Mouse (Mus musculus): Measurements from ENCODE around the gene Ccdc78. TPM values are rescaled to one million over a fixed set of nuclear protein-coding genes. Genes with fewer than 3 reads are reported as not detected.

Ccdc78 gene
- polyA plus RNA-seq, 2 experiments, result 0.10 TPM; not detected in 1

GRCm38 (mm10) chr17:25791320-25791842, 5.0 kb downstream of the Ccdc78 start:
- Histone ChIP-seq H3K27me3 (ENCODE audit: control insufficient read depth, insufficient read depth, low read length) (no peaks in the 10 kb centered on the region), H3K27ac (replicated peaks; ENCODE audit: low read depth, low read length) (0 out of 2 replicates have a peak overlapping the region, but pooled peaks have one; percentile 84), H3K9ac (ENCODE audit: low read depth, low read length, severe bottlenecking) (peak overlapping the region; percentile 60), H3K9me3 (ENCODE audit: control insufficient read depth, low read length) (no peaks in the 10 kb centered on the region), H3K4me1 (ENCODE audit: control insufficient read depth, insufficient read depth, low read length) (peaks cover 23% of the 10 kb centered on the region), H3K36me3 (ENCODE audit: control insufficient read depth, insufficient read depth, low read length) (peaks cover 17% of the 10 kb centered on the region), H3K4me2 (replicated peaks; ENCODE audit: low read depth, low read length, severe bottlenecking) (peak overlapping the region; percentile 97), H3K4me3 (replicated peaks; ENCODE audit: low read length) (peak overlapping the region; percentile 59)
- WGBS, result 21% methylated on average over 19 of the region's 19 CpGs
- ATAC-seq (ENCODE audit: low FRiP score, low read depth), result no peak; the same call in 1 of the 2 replicates
- no peak for TF ChIP-seq POLR2A (IDR thresholded peaks at IDR 0.05; ENCODE audit: borderline replicate concordance, extremely low read depth, insufficient read depth, insufficient read length)
- DNase-seq (ENCODE audit: low spot score), result no peak

GRCm38 (mm10) chr17:25791843-25792527, 5.6 kb downstream of the Ccdc78 start:
- peak overlapping the region; percentile 84 for H3K27ac ChIP-seq (replicated peaks; ENCODE audit: low read depth, low read length)

GRCm38 (mm10) chr17:25792615-25793014, 6.2 kb downstream of the Ccdc78 start, which contains the start of gene Fam173a:
Fam173a (minus strand) TSS chr17:25792901.
- no peaks in the 10 kb centered on the region for H3K9me3 ChIP-seq (ENCODE audit: control insufficient read depth, low read length)
- peak; percentile 86 for DNase-seq (ENCODE audit: low spot score)
- WGBS, result 1% methylated on average over 14 of the region's 14 CpGs
- peak within 1 kb of the TSS; percentile 84 for H3K27ac ChIP-seq (replicated peaks; ENCODE audit: low read depth, low read length)
- peak within 1 kb of the TSS; percentile 59 for H3K4me3 ChIP-seq (replicated peaks; ENCODE audit: low read length)
- peak; percentile 54 for ATAC-seq (ENCODE audit: low FRiP score, low read depth)
- H3K27me3 ChIP-seq (ENCODE audit: control insufficient read depth, insufficient read depth, low read length), result no peaks in the 10 kb centered on the region
- TF ChIP-seq POLR2A (IDR thresholded peaks at IDR 0.05; ENCODE audit: borderline replicate concordance, extremely low read depth, insufficient read depth, insufficient read length), result no peak
- peak within 1 kb of the TSS; percentile 97 for H3K4me2 ChIP-seq (replicated peaks; ENCODE audit: low read depth, low read length, severe bottlenecking)
- H3K36me3 ChIP-seq (ENCODE audit: control insufficient read depth, insufficient read depth, low read length), result peaks cover 14% of the 10 kb centered on the region
- peaks cover 27% of the 10 kb centered on the region for H3K4me1 ChIP-seq (ENCODE audit: control insufficient read depth, insufficient read depth, low read length)
- peak within 1 kb of the TSS; percentile 60 for H3K9ac ChIP-seq (ENCODE audit: low read depth, low read length, severe bottlenecking)

More at GRCm38 (mm10) chr17:25791843-25792527, 5.6 kb downstream of the Ccdc78 start:
- Histone ChIP-seq H3K9me3 (ENCODE audit: control insufficient read depth, low read length) (no peaks in the 10 kb centered on the region), H3K4me2 (replicated peaks; ENCODE audit: low read depth, low read length, severe bottlenecking) (peak overlapping the region; percentile 97), H3K36me3 (ENCODE audit: control insufficient read depth, insufficient read depth, low read length) (peaks cover 15% of the 10 kb centered on the region), H3K4me1 (ENCODE audit: control insufficient read depth, insufficient read depth, low read length) (peaks cover 23% of the 10 kb centered on the region), H3K4me3 (replicated peaks; ENCODE audit: low read length) (peak overlapping the region; percentile 59), H3K27me3 (ENCODE audit: control insufficient read depth, insufficient read depth, low read length) (no peaks in the 10 kb centered on the region), H3K9ac (ENCODE audit: low read depth, low read length, severe bottlenecking) (peak overlapping the region; percentile 60)
- 2% methylated on average over 39 of the region's 45 CpGs for WGBS
- DNase-seq (ENCODE audit: low spot score), result peak; percentile 70
- peak; percentile 60; the same call in 1 of the 2 replicates for TF ChIP-seq POLR2A (IDR thresholded peaks at IDR 0.05; ENCODE audit: borderline replicate concordance, extremely low read depth, insufficient read depth, insufficient read length)
- ATAC-seq (ENCODE audit: low FRiP score, low read depth), result peak; percentile 73

GRCm38 (mm10) chr17:25794197-25794596, 7.8 kb downstream of the Ccdc78 start:
- Histone ChIP-seq H3K36me3 (ENCODE audit: control insufficient read depth, insufficient read depth, low read length) (peaks cover 7% of the 10 kb centered on the region), H3K4me1 (ENCODE audit: control insufficient read depth, insufficient read depth, low read length) (peaks cover 27% of the 10 kb centered on the region), H3K27ac (replicated peaks; ENCODE audit: low read depth, low read length) (no peak overlapping the region), H3K27me3 (ENCODE audit: control insufficient read depth, insufficient read depth, low read length) (no peaks in the 10 kb centered on the region), H3K9ac (ENCODE audit: low read depth, low read length, severe bottlenecking) (no peak overlapping the region), H3K4me3 (replicated peaks; ENCODE audit: low read length) (no peak overlapping the region), H3K4me2 (replicated peaks; ENCODE audit: low read depth, low read length, severe bottlenecking) (no peak overlapping the region), H3K9me3 (ENCODE audit: control insufficient read depth, low read length) (no peaks in the 10 kb centered on the region)
- DNase-seq (ENCODE audit: low spot score) (no peak), ATAC-seq (ENCODE audit: low FRiP score, low read depth) (no peak)
- 83% methylated on average over 13 of the region's 13 CpGs for WGBS
- TF ChIP-seq POLR2A (IDR thresholded peaks at IDR 0.05; ENCODE audit: borderline replicate concordance, extremely low read depth, insufficient read depth, insufficient read length), result no peak

GRCm38 (mm10) chr17:25794998-25795397, 8.6 kb downstream of the Ccdc78 start:
- Histone ChIP-seq H3K9me3 (ENCODE audit: control insufficient read depth, low read length) (no peaks in the 10 kb centered on the region), H3K9ac (ENCODE audit: low read depth, low read length, severe bottlenecking) (no peak overlapping the region), H3K27me3 (ENCODE audit: control insufficient read depth, insufficient read depth, low read length) (no peaks in the 10 kb centered on the region), H3K27ac (replicated peaks; ENCODE audit: low read depth, low read length) (no peak overlapping the region), H3K4me2 (replicated peaks; ENCODE audit: low read depth, low read length, severe bottlenecking) (peak overlapping the region; percentile 97; the same call in 1 of the 2 replicates), H3K4me1 (ENCODE audit: control insufficient read depth, insufficient read depth, low read length) (peaks cover 27% of the 10 kb centered on the region), H3K36me3 (ENCODE audit: control insufficient read depth, insufficient read depth, low read length) (no peaks in the 10 kb centered on the region), H3K4me3 (replicated peaks; ENCODE audit: low read length) (no peak overlapping the region)
- no peak for DNase-seq (ENCODE audit: low spot score)
- no peak for TF ChIP-seq POLR2A (IDR thresholded peaks at IDR 0.05; ENCODE audit: borderline replicate concordance, extremely low read depth, insufficient read depth, insufficient read length)
- WGBS, result 92% methylated on average over 17 of the region's 17 CpGs
- no peak for ATAC-seq (ENCODE audit: low FRiP score, low read depth)
